Mouse (Mus musculus) forebrain, embryonic 12.5 days (tissue): ENCODE results near the gene Plet1. TPM values are rescaled to one million over a fixed set of nuclear protein-coding genes. Genes with fewer than 3 reads are reported as not detected.
A peak's percentile ranks its signal among the peaks of the same experiment; 100 is the strongest.

Source experiments
- ATAC-seq: fragments of 200-750 bp; cut with Nextera tagmentation; 2 replicates; pipeline ENCODE4 v1.8.0; 2017; ENCODE audit warnings: moderate TSS enrichment; ENCODE audit not compliant: low FRiP score
- H3K27ac ChIP-seq: fragments of 300-500 bp; sonication (generic); 2 replicates; pipeline ENCODE4 v1.5.1; 2016; ENCODE audit warnings: mild to moderate bottlenecking
- H3K27me3 ChIP-seq: fragments of 300-500 bp; sonication (generic); 2 replicates; pipeline ENCODE4 v1.6.1; 2016; ENCODE audit warnings: mild to moderate bottlenecking
- H3K36me3 ChIP-seq: fragments of 300-500 bp; sonication (generic); replicated peaks from 2 replicates; pipeline ENCODE4 v1.6.1; 2016; ENCODE audit warnings: mild to moderate bottlenecking
- H3K4me1 ChIP-seq: fragments of 300-500 bp; sonication (generic); 2 replicates; pipeline ENCODE4 v1.6.1; 2016
- H3K4me2 ChIP-seq: fragments of 300-500 bp; sonication (generic); 2 replicates; pipeline ENCODE4 v1.6.1; 2016; ENCODE audit warnings: mild to moderate bottlenecking, moderate library complexity
- H3K4me3 ChIP-seq: fragments of 300-500 bp; sonication (generic); replicated peaks from 2 replicates; pipeline ENCODE4 v1.5.1; 2016; ENCODE audit warnings: mild to moderate bottlenecking
- H3K9ac ChIP-seq: fragments of 300-500 bp; sonication (generic); 2 replicates; pipeline ENCODE4 v1.6.1; 2016; ENCODE audit warnings: mild to moderate bottlenecking
- H3K9me3 ChIP-seq: fragments of 300-500 bp; sonication (generic); 2 replicates; pipeline ENCODE4 v1.6.1; 2016
- WGBS: fragments of 180-500 bp; shearing (Covaris S2); methylation state at CpG from one replicate; pipeline ENCODE4 v1.1.7; 2016; 5-methylcytosine and 5-hydroxymethylcytosine counted together
- polyA plus RNA-seq: library from polyadenylated mRNA; unstranded; fragments of >200 nt; fragmentation: Nextera tagmentation; extraction: Ambion mirVana; gene quantifications from 2 replicates; pipeline ENCODE4 v1.2.1, GENCODE M21; 2016

The Plet1 gene
- polyA plus RNA-seq, 1 experiment from 2014 or later: 0.36 TPM

GRCm38 (mm10) chr9:50497076-50497475 is 2.8 kb downstream of the Plet1 start:
- Histone ChIP-seq H3K4me1 (peaks cover 12% of the 10 kb centered on the region), H3K9ac (no peak overlapping the region), H3K4me3 (no peak overlapping the region), H3K27ac (no peak overlapping the region), H3K27me3 (no peaks in the 10 kb centered on the region), H3K4me2 (no peak overlapping the region), H3K36me3 (no peaks in the 10 kb centered on the region), H3K9me3 (no peaks in the 10 kb centered on the region)
- ATAC-seq: no peak
- WGBS: 81% methylated on average over 5 of the region's 6 CpGs

- no peaks in the 10 kb centered on the region for H3K9me3 ChIP-seq
- no peak overlapping the region for H3K27ac ChIP-seq
- peaks cover 12% of the 10 kb centered on the region for H3K4me1 ChIP-seq
- WGBS: 90% methylated on average over 2 of the region's 2 CpGs
- ATAC-seq: no peak
- no peaks in the 10 kb centered on the region for H3K36me3 ChIP-seq
- no peak overlapping the region for H3K4me3 ChIP-seq
- H3K4me2 ChIP-seq: no peak overlapping the region
- H3K27me3 ChIP-seq: no peaks in the 10 kb centered on the region
- no peak overlapping the region for H3K9ac ChIP-seq
Observed at GRCm38 (mm10) chr9:50497536-50497935, 3.2 kb downstream of the Plet1 start.

- Histone ChIP-seq H3K9ac (no peak overlapping the region), H3K27me3 (no peaks in the 10 kb centered on the region), H3K4me1 (peaks cover 12% of the 10 kb centered on the region), H3K9me3 (no peaks in the 10 kb centered on the region), H3K27ac (no peak overlapping the region), H3K36me3 (no peaks in the 10 kb centered on the region), H3K4me3 (no peak overlapping the region), H3K4me2 (no peak overlapping the region)
- ATAC-seq: no peak
- WGBS: 88% methylated on average over 16 of the region's 16 CpGs
Observed at GRCm38 (mm10) chr9:50498815-50499214, 4.5 kb downstream of the Plet1 start.

GRCm38 (mm10) chr9:50499781-50500180 is 5.5 kb downstream of the Plet1 start:
- no peak overlapping the region for H3K4me3 ChIP-seq
- no peak overlapping the region for H3K27ac ChIP-seq
- ATAC-seq: no peak
- no peaks in the 10 kb centered on the region for H3K9me3 ChIP-seq
- no peaks in the 10 kb centered on the region for H3K27me3 ChIP-seq
- H3K4me1 ChIP-seq: peaks cover 12% of the 10 kb centered on the region
- 93% methylated on average over 3 of the region's 3 CpGs for WGBS
- H3K36me3 ChIP-seq: no peaks in the 10 kb centered on the region
- no peak overlapping the region for H3K4me2 ChIP-seq
- H3K9ac ChIP-seq: no peak overlapping the region

- no peak for ATAC-seq
Observed at GRCm38 (mm10) chr9:50500467-50500973, 6.2 kb downstream of the Plet1 start.

GRCm38 (mm10) chr9:50500974-50501501 is 6.7 kb downstream of the Plet1 start:
- Histone ChIP-seq H3K4me3 (peak overlapping the region; percentile 31), H3K4me2 (peak overlapping the region; percentile 51), H3K9ac (no peak overlapping the region; the same call in 1 of the 2 replicates), H3K36me3 (no peaks in the 10 kb centered on the region), H3K27me3 (no peaks in the 10 kb centered on the region), H3K9me3 (no peaks in the 10 kb centered on the region), H3K4me1 (peaks cover 9% of the 10 kb centered on the region), H3K27ac (peak overlapping the region; percentile 42; the same call in 1 of the 2 replicates)
- ATAC-seq: peak; percentile 87
- WGBS: 30% methylated on average over 14 of the region's 14 CpGs

More at GRCm38 (mm10) chr9:50500467-50500973, 6.2 kb downstream of the Plet1 start:
- 77% methylated on average over 15 of the region's 15 CpGs for WGBS
- no peaks in the 10 kb centered on the region for H3K36me3 ChIP-seq
- peak overlapping the region; percentile 31 for H3K4me3 ChIP-seq
- H3K4me1 ChIP-seq: peaks cover 12% of the 10 kb centered on the region
- H3K9me3 ChIP-seq: no peaks in the 10 kb centered on the region
- H3K27me3 ChIP-seq: no peaks in the 10 kb centered on the region
- peak overlapping the region; percentile 51 for H3K4me2 ChIP-seq
- no peak overlapping the region for H3K9ac ChIP-seq
- no peak overlapping the region for H3K27ac ChIP-seq

GRCm38 (mm10) chr9:50502949-50503348 is 8.6 kb downstream of the Plet1 start:
- H3K9ac ChIP-seq: no peak overlapping the region
- 83% methylated on average over 3 of the region's 3 CpGs for WGBS

GRCm38 (mm10) chr9:50505405-50505804 is 11.1 kb downstream of the Plet1 start:
- Histone ChIP-seq H3K27ac (no peak overlapping the region), H3K4me3 (no peak overlapping the region), H3K9me3 (no peaks in the 10 kb centered on the region), H3K27me3 (no peaks in the 10 kb centered on the region), H3K4me1 (no peaks in the 10 kb centered on the region), H3K4me2 (no peak overlapping the region), H3K36me3 (no peaks in the 10 kb centered on the region), H3K9ac (no peak overlapping the region)
- WGBS: 67% methylated on average over 6 of the region's 6 CpGs
- ATAC-seq: no peak

More at GRCm38 (mm10) chr9:50502949-50503348, 8.6 kb downstream of the Plet1 start:
- no peak for ATAC-seq
- Histone ChIP-seq H3K9me3 (no peaks in the 10 kb centered on the region), H3K27ac (no peak overlapping the region), H3K27me3 (no peaks in the 10 kb centered on the region), H3K4me3 (no peak overlapping the region), H3K36me3 (no peaks in the 10 kb centered on the region), H3K4me2 (no peak overlapping the region), H3K4me1 (no peaks in the 10 kb centered on the region)

- no peak for ATAC-seq
- Histone ChIP-seq H3K9me3 (no peaks in the 10 kb centered on the region), H3K4me1 (no peaks in the 10 kb centered on the region), H3K9ac (no peak overlapping the region), H3K36me3 (no peaks in the 10 kb centered on the region), H3K4me2 (no peak overlapping the region), H3K4me3 (no peak overlapping the region), H3K27me3 (no peaks in the 10 kb centered on the region), H3K27ac (no peak overlapping the region)
- 86% methylated on average over 7 of the region's 7 CpGs for WGBS
Observed at GRCm38 (mm10) chr9:50507570-50507969, 13.2 kb downstream of the Plet1 start.

GRCm38 (mm10) chr9:50515462-50515861 is 21.1 kb downstream of the Plet1 start:
- Histone ChIP-seq H3K27me3 (no peaks in the 10 kb centered on the region), H3K36me3 (no peaks in the 10 kb centered on the region), H3K27ac (no peak overlapping the region), H3K9ac (no peak overlapping the region), H3K9me3 (no peaks in the 10 kb centered on the region), H3K4me2 (no peak overlapping the region), H3K4me3 (no peak overlapping the region), H3K4me1 (no peaks in the 10 kb centered on the region)
- no peak for ATAC-seq
- 86% methylated on average over 5 of the region's 5 CpGs for WGBS

GRCm38 (mm10) chr9:50518781-50519180 is 24.5 kb downstream of the Plet1 start:
- Histone ChIP-seq H3K4me3 (no peak overlapping the region), H3K4me1 (no peaks in the 10 kb centered on the region), H3K27me3 (no peaks in the 10 kb centered on the region), H3K27ac (no peak overlapping the region), H3K4me2 (no peak overlapping the region), H3K36me3 (no peaks in the 10 kb centered on the region), H3K9ac (no peak overlapping the region), H3K9me3 (no peaks in the 10 kb centered on the region)
- 11% methylated on average over 2 of the region's 2 CpGs for WGBS
- ATAC-seq: no peak

- no peaks in the 10 kb centered on the region for H3K4me1 ChIP-seq
- no peak overlapping the region for H3K9ac ChIP-seq
- WGBS: 79% methylated on average over 6 of the region's 6 CpGs
- H3K9me3 ChIP-seq: no peaks in the 10 kb centered on the region
- no peak overlapping the region for H3K4me3 ChIP-seq
- H3K27ac ChIP-seq: no peak overlapping the region
- no peak for ATAC-seq
- H3K36me3 ChIP-seq: peaks cover 4% of the 10 kb centered on the region; the same call in 1 of the 2 replicates
- H3K27me3 ChIP-seq: no peaks in the 10 kb centered on the region
- no peak overlapping the region for H3K4me2 ChIP-seq
Observed at GRCm38 (mm10) chr9:50520748-50521147, 26.4 kb downstream of the Plet1 start.

GRCm38 (mm10) chr9:50521562-50521961 is 27.2 kb downstream of the Plet1 start:
- Histone ChIP-seq H3K9ac (no peak overlapping the region), H3K4me1 (no peaks in the 10 kb centered on the region), H3K4me2 (no peak overlapping the region), H3K4me3 (no peak overlapping the region), H3K9me3 (no peaks in the 10 kb centered on the region), H3K27ac (no peak overlapping the region), H3K27me3 (no peaks in the 10 kb centered on the region), H3K36me3 (peaks cover 4% of the 10 kb centered on the region; the same call in 1 of the 2 replicates)
- ATAC-seq: no peak
- 71% methylated on average over 2 of the region's 2 CpGs for WGBS
